Mouse (Mus musculus) kidney, embryonic 15.5 days (tissue): Measurements from ENCODE around the gene Fosl1. TPM values are rescaled to one million over a fixed set of nuclear protein-coding genes. Genes with fewer than 3 reads are reported as not detected.

Experiments used
- ATAC-seq: fragments of 200-750 bp; cut with Nextera tagmentation; replicated peaks from 2 replicates; pipeline ENCODE4 v1.8.0; 2017; ENCODE audit warnings: moderate TSS enrichment; ENCODE audit not compliant: low FRiP score
- H3K27ac ChIP-seq: fragments of 300-500 bp; sonication (generic); 2 replicates; pipeline ENCODE4 v1.5.1; 2015; ENCODE audit warnings: mild to moderate bottlenecking, inconsistent platforms
- H3K27me3 ChIP-seq: fragments of 300-500 bp; sonication (generic); 2 replicates; pipeline ENCODE4 v1.6.1; 2015; ENCODE audit warnings: inconsistent platforms
- H3K36me3 ChIP-seq: fragments of 300-500 bp; sonication (generic); 2 replicates; pipeline ENCODE4 v1.6.1; 2015; ENCODE audit warnings: inconsistent platforms
- H3K4me1 ChIP-seq: fragments of 300-500 bp; sonication (generic); 2 replicates; pipeline ENCODE4 v1.6.1; 2015; ENCODE audit warnings: inconsistent platforms
- H3K4me2 ChIP-seq: fragments of 300-500 bp; sonication (generic); 2 replicates; pipeline ENCODE4 v1.6.1; 2015; ENCODE audit warnings: moderate library complexity, mild to moderate bottlenecking, inconsistent platforms
- H3K4me3 ChIP-seq: fragments of 300-500 bp; sonication (generic); replicated peaks from 2 replicates; pipeline ENCODE4 v1.5.1; 2015; ENCODE audit warnings: mild to moderate bottlenecking, inconsistent platforms
- H3K9ac ChIP-seq: fragments of 300-500 bp; sonication (generic); 2 replicates; pipeline ENCODE4 v1.6.1; 2015; ENCODE audit warnings: mild to moderate bottlenecking, inconsistent platforms
- H3K9me3 ChIP-seq: fragments of 300-500 bp; sonication (generic); replicated peaks from 2 replicates; pipeline ENCODE4 v1.6.1; 2016; ENCODE audit warnings: inconsistent platforms
- WGBS: fragments of 180-500 bp; shearing (Covaris S2); methylation state at CpG from one replicate; pipeline ENCODE4 v1.1.7; 2015; ENCODE audit warnings: mixed read lengths; 5-methylcytosine and 5-hydroxymethylcytosine counted together
- polyA plus RNA-seq: library from polyadenylated mRNA; unstranded; fragments of >200 nt; fragmentation: Nextera tagmentation; extraction: Ambion mirVana; gene quantifications from 2 replicates; pipeline ENCODE4 v1.2.1, GENCODE M21; 2015

Fosl1 gene
- polyA plus RNA-seq, 1 experiment from 2014 or later, result 0.39 TPM

- no peak for ATAC-seq
- Histone ChIP-seq H3K36me3 (no peaks in the 10 kb centered on the region), H3K4me3 (0 out of 2 replicates have a peak within 1 kb of the TSS, but pooled peaks have one; percentile 12), H3K9ac (no peak within 1 kb of the TSS), H3K27ac (no peak within 1 kb of the TSS), H3K27me3 (no peaks in the 10 kb centered on the region), H3K9me3 (no peaks in the 10 kb centered on the region), H3K4me1 (no peaks in the 10 kb centered on the region), H3K4me2 (peak within 1 kb of the TSS; percentile 37; the same call in 1 of the 2 replicates)
- 60% methylated on average over 17 of the region's 17 CpGs for WGBS
Measured at GRCm38 (mm10) chr19:5503687-5504086, 56.3 kb downstream of the Fosl1 start, which contains the start of gene 1700020D05Rik. TSS of gene 1700020D05Rik (minus strand) at chr19:5503787.

Other genes starting within 250 kb of the Fosl1 start
- gene Pacs1, start 174.4 kb upstream of the Fosl1 start, polyA plus RNA-seq, result 23.2 and 25.0 TPM in 2 replicates
- 351 and 362 TPM in 2 replicates for gene Sf3b2, start 152.1 kb upstream of the Fosl1 start, polyA plus RNA-seq
- gene Gal3st3, start 149.2 kb upstream of the Fosl1 start, polyA plus RNA-seq, result 3.8 and 3.9 TPM in 2 replicates
- gene Catsper1, start 111.8 kb upstream of the Fosl1 start, polyA plus RNA-seq, result not detected in 2 replicates
- gene Cst6, start 98.0 kb upstream of the Fosl1 start, polyA plus RNA-seq, result 0.45 and 1.2 TPM in 2 replicates
- 58.4 and 59.3 TPM in 2 replicates for gene Eif1ad, start 80.8 kb upstream of the Fosl1 start, polyA plus RNA-seq
- gene Banf1, start 80.4 kb upstream of the Fosl1 start, polyA plus RNA-seq, result 477 and 508 TPM in 2 replicates
- gene Sart1, start 58.8 kb upstream of the Fosl1 start, polyA plus RNA-seq, result 82.0 and 87.6 TPM in 2 replicates
- 0.30 and 0.57 TPM in 2 replicates for gene Tsga10ip, start 45.0 kb upstream of the Fosl1 start, polyA plus RNA-seq
- gene Drap1, start 22.6 kb upstream of the Fosl1 start, polyA plus RNA-seq, result 248 and 250 TPM in 2 replicates
- gene AI837181, start 22.4 kb upstream of the Fosl1 start, polyA plus RNA-seq, result 54.2 and 59.0 TPM in 2 replicates
- 10.1 and 11.3 TPM in 2 replicates for gene Ccdc85b, start 10.3 kb downstream of the Fosl1 start, polyA plus RNA-seq
- 119 and 128 TPM in 2 replicates for gene Fibp, start 13.1 kb downstream of the Fosl1 start, polyA plus RNA-seq
- 1.1 and 1.5 TPM in 2 replicates for gene Ctsw, start 21.0 kb downstream of the Fosl1 start, polyA plus RNA-seq
- 156 and 179 TPM in 2 replicates for gene Efemp2, start 26.4 kb downstream of the Fosl1 start, polyA plus RNA-seq
- gene Mus81, start 40.9 kb downstream of the Fosl1 start, polyA plus RNA-seq, result 37.0 and 47.4 TPM in 2 replicates
- 2,798 and 2,930 TPM in 2 replicates for gene Cfl1, start 42.9 kb downstream of the Fosl1 start, polyA plus RNA-seq
- gene 1700020D05Rik, start 56.2 kb downstream of the Fosl1 start, polyA plus RNA-seq, result 0.30 and 0.32 TPM in 2 replicates
- 7.5 and 9.3 TPM in 2 replicates for gene Snx32, start 63.0 kb downstream of the Fosl1 start, polyA plus RNA-seq
- gene Ovol1, start 113.1 kb downstream of the Fosl1 start, polyA plus RNA-seq, result 11.3 and 12.0 TPM in 2 replicates
- gene Ap5b1, start 120.5 kb downstream of the Fosl1 start, polyA plus RNA-seq, result 9.7 and 10.8 TPM in 2 replicates
- 158 and 163 TPM in 2 replicates for gene Rnaseh2c, start 154.3 kb downstream of the Fosl1 start, polyA plus RNA-seq
- 53.5 and 58.8 TPM in 2 replicates for gene Kat5, start 162.7 kb downstream of the Fosl1 start, polyA plus RNA-seq
- 47.3 and 52.4 TPM in 2 replicates for gene Rela, start 189.9 kb downstream of the Fosl1 start, polyA plus RNA-seq
- 30.8 and 39.8 TPM in 2 replicates for gene Sipa1, start 216.2 kb downstream of the Fosl1 start, polyA plus RNA-seq
- 42.6 and 43.2 TPM in 2 replicates for gene Map3k11, start 241.2 kb downstream of the Fosl1 start, polyA plus RNA-seq
- gene Pcnx3, start 241.4 kb downstream of the Fosl1 start, polyA plus RNA-seq, result 22.2 and 30.1 TPM in 2 replicates